Mouse (Mus musculus): ENCODE data around the gene Fsd1.
"Not testable (repeated sequence)": the region's sequence is repeated elsewhere in the genome, so short reads cannot be mapped to it uniquely, and the experiment has no call there.

Fsd1 gene

DNA sequence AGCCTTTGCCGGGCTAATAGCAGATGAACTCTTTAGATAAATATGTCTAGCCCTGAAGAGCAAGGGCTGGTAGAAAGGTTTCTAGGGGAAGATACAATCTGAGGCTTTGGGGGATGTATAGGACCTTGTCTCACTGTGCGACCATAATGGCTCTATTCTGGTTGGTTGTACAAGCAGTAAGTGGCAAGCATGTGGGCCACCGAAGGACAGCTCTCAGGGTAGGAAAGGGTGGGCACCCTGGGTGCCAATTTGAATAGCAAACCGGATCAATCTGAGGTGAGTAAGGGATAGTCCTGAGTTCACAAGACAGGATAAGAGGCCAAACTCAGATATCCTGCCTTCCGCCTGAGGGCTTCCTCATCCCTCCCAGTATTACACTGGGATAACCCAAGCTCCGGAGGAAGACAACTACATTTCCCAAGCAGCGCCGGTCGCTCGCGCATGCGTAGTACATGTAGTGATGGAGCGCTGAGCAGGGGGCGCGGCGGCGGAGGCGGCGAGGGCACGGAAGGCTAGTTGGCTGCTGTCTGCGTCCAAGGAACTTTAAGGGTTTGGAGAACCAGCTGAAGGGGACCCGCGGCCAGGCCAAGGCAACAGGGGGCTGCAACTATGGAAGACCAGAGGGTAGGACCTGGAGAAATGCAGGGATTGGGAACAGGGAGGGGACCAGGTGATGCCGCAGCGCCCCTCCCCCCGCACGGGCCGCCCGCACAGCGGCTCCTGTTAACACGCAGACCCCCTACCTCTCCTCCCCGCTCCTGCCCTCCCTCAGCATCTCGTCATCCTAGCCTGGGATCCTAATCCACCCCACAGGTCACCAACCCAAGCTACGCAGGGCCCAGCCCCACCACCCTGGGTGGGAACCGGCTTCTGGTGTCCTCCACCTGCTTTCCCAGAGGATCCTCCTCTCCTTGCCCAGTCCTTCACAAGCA lies at the start of gene Fsd1:
Gene Fsd1 (plus strand): TSS at position 480 of the 932 bp plus-strand sequence.
- in situ Hi-C loops (cut with MboI): no loop called here

GRCm38 (mm10) chr17:55944387-55944865 lies 41.9 kb upstream of the Fsd1 start:
- in situ Hi-C loops (cut with MboI): not testable (repeated sequence)

GRCm38 (mm10) chr17:55944866-55945682 lies 41.2 kb upstream of the Fsd1 start:
- in situ Hi-C loops (cut with MboI): not testable (repeated sequence)

DNA sequence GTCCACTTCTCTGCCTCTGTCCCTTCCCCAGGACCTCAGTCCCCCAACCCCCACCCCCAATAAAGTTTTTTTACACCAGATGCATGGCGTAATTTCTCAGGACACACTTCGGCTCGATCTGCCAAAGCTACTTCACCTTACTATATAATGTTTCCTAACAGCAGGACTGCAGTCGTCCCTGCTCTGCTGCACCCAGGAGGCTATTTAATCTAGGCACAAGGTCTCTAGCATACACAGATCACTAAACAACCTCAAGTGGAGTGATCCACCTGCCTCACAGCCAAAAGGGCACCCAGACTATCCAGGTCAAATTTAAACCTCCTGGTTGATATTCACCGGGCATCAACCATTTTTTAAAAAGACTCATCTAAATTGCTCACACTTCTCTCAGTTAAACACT lies 40.6 kb upstream of the Fsd1 start:
- in situ Hi-C loops (cut with MboI): no loop called here

DNA sequence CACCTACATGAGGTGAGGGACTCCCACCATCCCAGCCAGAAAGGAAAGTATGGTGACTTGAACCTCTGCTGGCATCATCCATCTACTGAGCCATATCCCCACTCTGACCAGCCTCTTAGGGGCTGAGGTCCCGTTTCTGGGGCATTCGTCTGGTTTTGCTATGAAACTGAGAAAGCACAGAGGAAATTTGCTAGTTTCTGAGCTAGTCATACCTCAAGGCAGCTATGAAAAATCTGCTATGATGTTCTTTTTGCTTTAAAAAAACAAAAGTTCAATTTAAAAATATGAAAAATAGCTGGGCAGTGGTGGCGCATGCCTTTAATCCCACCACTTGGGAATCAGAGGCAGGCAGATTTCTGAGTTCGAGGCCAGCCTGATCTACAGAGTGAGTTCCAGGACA lies 37.7 kb upstream of the Fsd1 start:
- in situ Hi-C loops (cut with MboI): no loop called here

DNA sequence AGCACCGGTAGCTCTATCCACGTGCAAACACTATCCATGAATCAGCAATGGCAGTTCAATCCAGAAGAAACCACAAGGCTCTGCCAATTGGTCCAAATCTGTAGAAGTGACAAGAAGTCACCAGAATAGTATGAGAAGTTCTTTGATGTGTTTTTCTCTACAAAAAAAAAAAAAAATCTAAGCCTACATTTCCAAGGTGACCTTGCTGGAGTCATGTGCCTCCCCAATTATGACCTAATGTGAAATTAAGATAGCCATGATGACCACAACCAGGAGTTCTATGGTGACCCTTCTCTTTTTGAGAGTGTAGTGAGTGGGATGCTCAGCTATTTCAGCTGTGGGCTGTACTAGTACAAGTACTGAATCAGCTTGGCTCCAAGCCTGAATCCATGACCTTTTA lies 36.9 kb upstream of the Fsd1 start, which contains the start of gene Zfp119b:
Gene Zfp119b (minus strand): TSS at position 101 of the 400 bp plus-strand sequence.
- in situ Hi-C loops (cut with MboI): no loop called here

DNA sequence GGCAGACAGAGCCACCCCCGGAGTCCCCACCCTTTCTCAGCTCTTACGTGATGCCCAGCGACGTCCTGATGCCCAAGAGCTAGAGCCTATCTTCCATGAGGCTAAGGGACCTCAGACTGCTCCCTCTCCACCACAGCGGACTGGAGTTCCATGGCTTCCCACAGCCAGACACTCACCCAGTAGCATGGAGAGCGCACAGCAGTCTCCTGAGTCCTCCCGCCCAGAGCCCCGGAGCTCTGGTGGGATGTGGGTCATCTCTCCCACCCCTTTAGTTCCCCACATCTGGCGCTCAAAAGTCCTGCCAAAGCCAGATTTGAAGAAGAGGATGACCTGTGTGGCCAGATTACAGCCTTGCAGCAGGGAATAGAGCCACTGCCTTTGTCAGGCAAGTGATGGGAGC lies 35.7 kb upstream of the Fsd1 start:
- in situ Hi-C loops (cut with MboI): loop anchor here (25.0 kb wide), 1 partner anchor 238 kb away; the partner anchor contains the start of gene Pot1b

DNA sequence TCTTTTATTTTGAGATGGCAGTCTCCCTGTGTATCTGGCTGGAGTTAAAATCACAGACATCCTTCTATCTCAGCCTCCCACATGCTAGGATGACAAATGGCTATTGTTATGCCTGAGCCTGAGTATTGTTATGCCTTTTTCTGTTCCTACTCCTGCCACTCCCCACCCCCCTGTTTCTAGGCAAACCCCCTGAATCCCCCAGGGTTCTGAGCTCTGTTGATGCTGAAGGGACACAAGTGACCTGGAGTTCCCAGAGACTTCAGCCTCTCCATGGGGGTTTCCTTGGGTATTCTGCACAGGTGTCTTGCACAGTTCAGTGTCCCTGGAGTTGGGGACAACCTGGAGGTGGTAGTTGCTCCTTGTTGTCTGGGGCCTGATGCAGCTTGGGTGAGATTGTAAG lies 34.3 kb upstream of the Fsd1 start:
- in situ Hi-C loops (cut with MboI): loop anchor here (25.0 kb wide), 1 partner anchor 240 kb away; the partner anchor contains the start of gene Pot1b

- in situ Hi-C loops (cut with MboI): loop anchor here (25.0 kb wide), 1 partner anchor 240 kb away; the partner anchor contains the start of gene Pot1b
Observed at GRCm38 (mm10) chr17:55952447-55953027, 33.8 kb upstream of the Fsd1 start, which contains the start of gene Ebi3. Gene Ebi3, plus strand, starts transcription at chr17:55952640.

GRCm38 (mm10) chr17:55953751-55954150 lies 32.6 kb upstream of the Fsd1 start:
- in situ Hi-C loops (cut with MboI): loop anchor here (25.0 kb wide), 1 partner anchor 241 kb away; the partner anchor contains the start of gene Pot1b

DNA sequence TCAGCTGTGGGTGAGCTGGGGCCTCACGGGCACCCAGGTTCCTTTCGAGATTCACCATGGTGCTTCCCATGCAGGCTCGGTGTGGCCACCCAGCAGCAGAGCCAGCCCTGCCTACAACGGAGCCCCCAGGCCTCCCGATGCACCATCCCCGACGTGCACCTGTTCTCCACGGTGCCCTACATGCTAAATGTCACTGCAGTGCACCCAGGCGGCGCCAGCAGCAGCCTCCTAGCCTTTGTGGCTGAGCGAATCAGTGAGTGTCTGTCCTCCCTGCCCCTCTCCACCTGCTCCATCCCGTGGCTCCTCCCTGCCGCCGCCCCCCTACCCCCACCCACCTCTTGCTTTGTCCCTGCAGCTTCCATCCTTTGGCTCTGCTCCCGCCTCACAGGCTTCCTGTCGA lies 32.1 kb upstream of the Fsd1 start:
- in situ Hi-C loops (cut with MboI): loop anchor here (25.0 kb wide), 1 partner anchor 242 kb away; the partner anchor contains the start of gene Pot1b

DNA sequence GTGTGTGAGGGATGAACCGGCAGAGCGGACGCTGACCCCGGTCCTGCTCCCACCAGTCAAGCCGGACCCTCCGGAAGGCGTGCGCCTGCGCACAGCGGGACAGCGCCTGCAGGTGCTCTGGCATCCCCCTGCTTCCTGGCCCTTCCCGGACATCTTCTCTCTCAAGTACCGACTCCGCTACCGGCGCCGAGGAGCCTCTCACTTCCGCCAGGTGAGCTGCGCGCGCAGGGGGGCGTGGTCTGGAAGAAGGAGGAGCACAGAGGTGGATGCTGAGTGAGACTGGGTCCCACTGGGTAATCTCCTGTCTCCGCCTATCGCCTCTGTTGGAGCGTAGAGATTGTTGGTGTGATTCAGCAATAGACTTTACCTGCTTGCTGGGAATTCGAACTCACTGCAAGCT lies 30.2 kb upstream of the Fsd1 start:
- in situ Hi-C loops (cut with MboI): loop anchor here (25.0 kb wide), 1 partner anchor 244 kb away; the partner anchor contains the start of gene Pot1b

- in situ Hi-C loops (cut with MboI): loop anchor here (25.0 kb wide), 1 partner anchor 244 kb away; the partner anchor contains the start of gene Pot1b
Observed at GRCm38 (mm10) chr17:55956591-55956990, 29.7 kb upstream of the Fsd1 start.

DNA sequence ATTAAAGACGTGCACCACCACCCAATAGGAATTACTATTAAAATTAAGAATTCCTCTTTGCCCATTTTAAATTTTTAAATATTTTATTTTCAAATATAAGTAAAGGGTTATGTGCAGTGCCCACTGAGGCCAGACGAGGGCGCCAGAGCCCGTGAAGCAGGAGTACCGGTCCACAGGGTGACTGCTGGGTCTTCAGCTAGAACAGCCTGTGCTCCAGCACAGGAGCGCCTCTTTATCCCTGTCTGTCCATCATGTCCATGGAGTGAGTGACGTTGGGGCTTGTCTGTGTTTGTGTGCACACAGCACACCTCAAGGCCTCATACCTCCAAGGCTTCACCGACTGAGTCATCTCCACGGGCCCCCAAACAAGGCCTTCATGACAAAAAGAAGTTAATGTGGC lies 29.1 kb upstream of the Fsd1 start:
- in situ Hi-C loops (cut with MboI): loop anchor here (25.0 kb wide), 1 partner anchor 245 kb away; the partner anchor contains the start of gene Pot1b

DNA sequence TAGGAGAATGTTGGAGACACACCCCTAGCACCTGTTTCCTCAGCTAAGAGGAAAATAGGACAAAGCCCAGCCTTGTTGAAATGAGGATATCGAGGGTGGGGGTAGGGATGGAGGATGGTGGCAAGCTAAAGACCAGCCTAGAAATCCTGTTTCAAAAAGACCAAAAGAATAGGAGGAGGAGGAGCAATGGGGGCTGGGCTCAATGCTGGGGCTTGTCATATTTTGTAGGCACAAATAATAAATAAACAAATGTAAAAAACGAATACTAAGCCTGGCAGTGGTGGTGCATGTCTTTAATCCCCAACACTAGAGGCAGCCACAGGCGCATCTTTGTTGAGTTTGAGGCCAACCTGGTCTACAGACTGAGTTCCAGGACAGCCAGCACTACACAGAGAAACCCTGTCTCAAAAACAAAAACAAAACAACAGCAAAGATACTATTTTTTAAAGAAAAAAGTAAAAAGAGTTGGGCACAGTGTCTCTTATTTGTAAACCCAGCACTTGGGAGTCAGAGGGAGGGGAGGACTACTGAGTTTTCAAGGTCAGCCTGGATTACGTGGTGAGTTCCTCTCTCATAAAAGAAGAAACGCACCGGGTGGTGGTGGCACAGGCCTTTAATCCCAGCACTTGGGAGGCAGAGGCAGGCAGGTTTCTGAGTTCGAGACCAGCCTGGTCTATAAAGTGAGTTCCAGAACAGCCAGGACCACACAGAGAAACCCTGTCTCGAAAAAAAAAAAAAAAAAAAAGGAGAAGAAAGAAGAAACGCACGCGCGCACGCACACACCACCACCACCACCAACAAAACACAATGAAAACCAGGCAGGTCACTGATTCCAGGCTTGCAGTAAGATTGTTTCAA lies 28.4 kb upstream of the Fsd1 start:
- in situ Hi-C loops (cut with MboI): loop anchor here (25.0 kb wide), 1 partner anchor 246 kb away; the partner anchor contains the start of gene Pot1b

- in situ Hi-C loops (cut with MboI): loop anchor here (25.0 kb wide), 1 partner anchor 246 kb away; the partner anchor contains the start of gene Pot1b
Observed at GRCm38 (mm10) chr17:55958584-55958886, 27.8 kb upstream of the Fsd1 start.

- in situ Hi-C loops (cut with MboI): loop anchor here (25.0 kb wide), 1 partner anchor 247 kb away; the partner anchor contains the start of gene Pot1b
Observed at GRCm38 (mm10) chr17:55958918-55959728, 27.2 kb upstream of the Fsd1 start, which contains the start of gene Yju2. Gene Yju2, plus strand, starts transcription at chr17:55959099.

DNA sequence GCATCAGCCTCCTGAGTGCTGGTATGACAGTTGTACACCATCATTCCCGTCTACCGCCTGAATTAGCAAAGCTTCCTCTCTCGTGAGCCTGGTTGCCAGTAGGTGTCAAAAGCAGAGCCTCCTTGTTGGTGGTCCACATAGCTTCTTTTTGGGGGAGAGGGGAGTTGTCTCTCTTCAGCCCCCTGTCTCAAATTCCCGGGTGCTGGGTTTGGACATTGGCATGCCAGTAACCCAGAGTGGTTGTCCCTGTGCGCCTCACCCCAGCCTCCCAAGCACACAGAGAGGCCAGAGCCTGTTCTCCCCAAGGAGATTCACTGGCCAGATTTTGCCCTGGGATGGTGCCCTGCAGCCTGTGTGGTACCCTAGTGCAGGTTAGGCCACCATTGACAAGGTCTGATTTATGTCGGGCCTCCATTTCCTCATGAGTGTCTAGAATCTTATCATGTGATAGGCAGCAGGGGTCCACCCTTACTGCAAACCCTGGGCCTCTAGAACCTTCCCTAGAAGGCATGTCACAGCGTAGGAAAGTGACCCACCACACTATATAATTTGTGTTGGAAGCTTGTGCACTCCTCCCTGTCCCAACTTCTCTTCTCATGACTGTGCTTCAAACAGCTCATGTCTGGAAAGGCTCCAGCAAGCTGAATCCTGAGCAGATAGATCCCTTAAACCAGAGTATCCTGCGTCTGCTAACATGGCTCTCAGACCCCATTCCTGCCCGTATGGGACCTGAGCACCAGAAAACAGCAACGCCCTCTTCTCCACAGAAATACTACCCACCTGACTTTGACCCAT lies 26.2 kb upstream of the Fsd1 start:
- in situ Hi-C loops (cut with MboI): loop anchor here (25.0 kb wide), 1 partner anchor 248 kb away; the partner anchor contains the start of gene Pot1b
